Mouse (Mus musculus): Measurements from ENCODE around the gene Nsg2. TPM values are rescaled to one million over a fixed set of nuclear protein-coding genes. Genes with fewer than 3 reads are reported as not detected.
"Not testable (repeated sequence)": the region's sequence is repeated elsewhere in the genome, so short reads cannot be mapped to it uniquely, and the experiment has no call there.

Gene Nsg2
- polyA plus RNA-seq, 1 experiment from 2014 or later: 8.0 TPM

DNA sequence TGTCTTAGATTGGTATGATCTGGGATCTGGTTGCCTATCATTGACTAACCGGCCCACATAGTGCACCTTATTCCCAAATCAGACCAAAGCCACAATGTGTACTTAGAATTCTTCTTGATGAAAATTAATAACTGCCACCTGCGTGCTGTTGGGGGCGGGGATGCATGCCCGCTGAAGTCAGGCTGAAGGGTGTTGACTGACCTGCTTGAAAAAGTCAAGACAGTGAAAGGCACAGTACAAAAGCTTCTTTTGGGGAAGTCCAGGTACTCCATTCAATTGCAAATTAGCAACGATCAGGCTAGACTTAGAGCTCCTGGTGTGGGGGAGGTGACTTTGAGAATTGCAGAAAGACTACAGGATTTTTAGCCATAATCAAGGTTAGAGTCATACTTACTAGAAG is 20.2 kb upstream of the Nsg2 start:
- WGBS: 92% methylated on average over 5 of the region's 5 CpGs

GRCm38 (mm10) chr11:31981830-31982229 is 18.4 kb upstream of the Nsg2 start:
- 81% methylated on average over 7 of the region's 7 CpGs for WGBS
- H3K4me1 ChIP-seq (ENCODE audit: control insufficient read depth, insufficient read depth, low read length): no peaks in the 10 kb centered on the region

More for the DNA sequence above, 20.2 kb upstream of the Nsg2 start:
- ATAC-seq (replicated peaks; ENCODE audit: insufficient number of reproducible peaks, low FRiP score, low TSS enrichment, low read depth); H3K4me3 ChIP-seq (ENCODE audit: low read depth, low read length); H3K4me1 ChIP-seq (ENCODE audit: control insufficient read depth, insufficient read depth, low read length); H3K36me3 ChIP-seq (replicated peaks; ENCODE audit: control insufficient read depth, insufficient read depth, low read depth, low read length); H3K27me3 ChIP-seq (ENCODE audit: control insufficient read depth, insufficient read depth, low read length); H3K9ac ChIP-seq (replicated peaks; ENCODE audit: low read length); H3K9me3 ChIP-seq (replicated peaks; ENCODE audit: control insufficient read depth, low read length); H3K4me2 ChIP-seq (ENCODE audit: low read depth, low read length); H3K27ac ChIP-seq (replicated peaks; ENCODE audit: low read depth, low read length); DNase-seq (ENCODE audit: low spot score): not testable (repeated sequence)

DNA sequence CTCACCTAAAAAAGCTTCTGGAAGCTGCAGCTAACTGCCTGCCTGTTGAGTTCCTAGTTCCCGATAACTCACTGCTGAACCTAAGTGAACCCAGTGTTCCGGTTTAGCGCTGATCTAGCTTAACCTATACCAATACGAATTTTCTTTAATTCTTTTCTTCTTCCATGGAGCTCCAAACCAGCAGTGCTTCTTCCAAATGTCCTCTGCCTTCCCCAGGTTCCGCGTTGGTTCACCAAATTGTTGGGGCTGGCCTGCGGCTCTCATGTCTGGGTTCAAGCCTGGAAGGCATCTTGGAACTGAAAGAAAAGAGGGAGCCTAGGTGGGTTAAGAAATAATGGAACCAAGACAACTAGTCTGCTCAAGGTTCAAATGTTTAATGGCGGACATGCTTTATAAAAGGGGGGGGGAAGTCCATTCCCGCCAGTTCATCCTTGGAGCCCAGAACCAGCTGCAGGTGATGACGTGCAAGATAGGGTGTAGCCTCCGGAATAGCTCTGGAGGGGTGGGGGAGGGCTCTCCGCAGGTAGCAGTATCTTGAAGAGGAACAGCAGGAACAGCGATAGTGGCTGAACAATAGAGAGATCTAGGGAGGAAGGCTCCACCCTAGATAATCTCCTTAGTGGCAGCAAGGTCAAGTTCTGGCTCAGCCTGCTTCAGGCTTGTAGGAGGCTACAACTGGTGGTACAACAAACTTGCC is 17.9 kb upstream of the Nsg2 start:
- WGBS: 84% methylated on average over 13 of the region's 13 CpGs

More at GRCm38 (mm10) chr11:31981830-31982229, 18.4 kb upstream of the Nsg2 start:
- ATAC-seq (replicated peaks; ENCODE audit: insufficient number of reproducible peaks, low FRiP score, low TSS enrichment, low read depth) (no peak), DNase-seq (ENCODE audit: low spot score) (no peak)
- no peaks in the 10 kb centered on the region for H3K9me3 ChIP-seq (replicated peaks; ENCODE audit: control insufficient read depth, low read length)
- H3K27ac ChIP-seq (replicated peaks; ENCODE audit: low read depth, low read length): no peak overlapping the region
- H3K27me3 ChIP-seq (ENCODE audit: control insufficient read depth, insufficient read depth, low read length): no peaks in the 10 kb centered on the region
- no peak overlapping the region for H3K4me3 ChIP-seq (ENCODE audit: low read depth, low read length)
- H3K4me2 ChIP-seq (ENCODE audit: low read depth, low read length): no peak overlapping the region
- no peaks in the 10 kb centered on the region for H3K36me3 ChIP-seq (replicated peaks; ENCODE audit: control insufficient read depth, insufficient read depth, low read depth, low read length)
- H3K9ac ChIP-seq (replicated peaks; ENCODE audit: low read length): no peak overlapping the region

DNA sequence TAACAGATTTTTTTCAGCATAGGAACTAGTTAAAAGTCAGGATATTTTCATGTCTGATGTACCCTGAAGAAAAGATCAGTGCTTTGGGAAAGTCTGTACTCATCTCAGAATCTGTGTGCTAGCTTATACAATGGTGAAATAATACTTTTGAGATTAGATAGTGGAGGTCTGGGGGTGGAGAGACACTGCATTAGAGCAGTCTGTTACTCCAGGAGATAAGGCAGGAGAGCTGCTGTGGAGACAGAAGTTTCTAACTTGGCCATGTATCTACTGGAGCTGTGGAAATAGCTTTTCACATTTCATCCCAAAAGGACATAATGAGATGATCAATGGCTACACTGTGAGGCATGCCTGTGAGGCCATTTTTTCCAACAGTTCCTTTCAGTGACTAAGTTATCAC is 17.0 kb upstream of the Nsg2 start:
- Histone ChIP-seq H3K4me2 (ENCODE audit: low read depth, low read length) (no peak overlapping the region), H3K4me3 (ENCODE audit: low read depth, low read length) (no peak overlapping the region), H3K36me3 (replicated peaks; ENCODE audit: control insufficient read depth, insufficient read depth, low read depth, low read length) (no peaks in the 10 kb centered on the region), H3K4me1 (ENCODE audit: control insufficient read depth, insufficient read depth, low read length) (no peaks in the 10 kb centered on the region), H3K27me3 (ENCODE audit: control insufficient read depth, insufficient read depth, low read length) (no peaks in the 10 kb centered on the region), H3K9ac (replicated peaks; ENCODE audit: low read length) (no peak overlapping the region), H3K27ac (replicated peaks; ENCODE audit: low read depth, low read length) (no peak overlapping the region), H3K9me3 (replicated peaks; ENCODE audit: control insufficient read depth, low read length) (no peaks in the 10 kb centered on the region)
- DNase-seq (ENCODE audit: low spot score) (no peak), ATAC-seq (replicated peaks; ENCODE audit: insufficient number of reproducible peaks, low FRiP score, low TSS enrichment, low read depth) (no peak)

More for the DNA sequence above, 17.9 kb upstream of the Nsg2 start:
- not testable (repeated sequence) for H3K4me2 ChIP-seq (ENCODE audit: low read depth, low read length); H3K36me3 ChIP-seq (replicated peaks; ENCODE audit: control insufficient read depth, insufficient read depth, low read depth, low read length); ATAC-seq (replicated peaks; ENCODE audit: insufficient number of reproducible peaks, low FRiP score, low TSS enrichment, low read depth); H3K27ac ChIP-seq (replicated peaks; ENCODE audit: low read depth, low read length); H3K4me1 ChIP-seq (ENCODE audit: control insufficient read depth, insufficient read depth, low read length); H3K9me3 ChIP-seq (replicated peaks; ENCODE audit: control insufficient read depth, low read length); H3K27me3 ChIP-seq (ENCODE audit: control insufficient read depth, insufficient read depth, low read length); H3K4me3 ChIP-seq (ENCODE audit: low read depth, low read length); DNase-seq (ENCODE audit: low spot score); H3K9ac ChIP-seq (replicated peaks; ENCODE audit: low read length)

GRCm38 (mm10) chr11:31984786-31985185 is 15.5 kb upstream of the Nsg2 start:
- Histone ChIP-seq H3K4me1 (ENCODE audit: control insufficient read depth, insufficient read depth, low read length) (no peaks in the 10 kb centered on the region), H3K9ac (replicated peaks; ENCODE audit: low read length) (no peak overlapping the region), H3K36me3 (replicated peaks; ENCODE audit: control insufficient read depth, insufficient read depth, low read depth, low read length) (no peaks in the 10 kb centered on the region), H3K4me2 (ENCODE audit: low read depth, low read length) (no peak overlapping the region), H3K4me3 (ENCODE audit: low read depth, low read length) (no peak overlapping the region), H3K27me3 (ENCODE audit: control insufficient read depth, insufficient read depth, low read length) (no peaks in the 10 kb centered on the region), H3K9me3 (replicated peaks; ENCODE audit: control insufficient read depth, low read length) (no peaks in the 10 kb centered on the region), H3K27ac (replicated peaks; ENCODE audit: low read depth, low read length) (no peak overlapping the region)
- 78% methylated on average over 2 of the region's 2 CpGs for WGBS
- no peak for DNase-seq (ENCODE audit: low spot score)
- no peak for ATAC-seq (replicated peaks; ENCODE audit: insufficient number of reproducible peaks, low FRiP score, low TSS enrichment, low read depth)

- Histone ChIP-seq H3K9ac (replicated peaks; ENCODE audit: low read length) (no peak overlapping the region), H3K27ac (replicated peaks; ENCODE audit: low read depth, low read length) (no peak overlapping the region), H3K36me3 (replicated peaks; ENCODE audit: control insufficient read depth, insufficient read depth, low read depth, low read length) (no peaks in the 10 kb centered on the region), H3K4me3 (ENCODE audit: low read depth, low read length) (no peak overlapping the region), H3K4me1 (ENCODE audit: control insufficient read depth, insufficient read depth, low read length) (no peaks in the 10 kb centered on the region), H3K27me3 (ENCODE audit: control insufficient read depth, insufficient read depth, low read length) (no peaks in the 10 kb centered on the region), H3K9me3 (replicated peaks; ENCODE audit: control insufficient read depth, low read length) (no peaks in the 10 kb centered on the region), H3K4me2 (ENCODE audit: low read depth, low read length) (no peak overlapping the region)
- DNase-seq (ENCODE audit: low spot score): no peak
- WGBS: 84% methylated on average over 3 of the region's 3 CpGs
- ATAC-seq (replicated peaks; ENCODE audit: insufficient number of reproducible peaks, low FRiP score, low TSS enrichment, low read depth): no peak
Observed at GRCm38 (mm10) chr11:31992535-31992934, 7.7 kb upstream of the Nsg2 start.

DNA sequence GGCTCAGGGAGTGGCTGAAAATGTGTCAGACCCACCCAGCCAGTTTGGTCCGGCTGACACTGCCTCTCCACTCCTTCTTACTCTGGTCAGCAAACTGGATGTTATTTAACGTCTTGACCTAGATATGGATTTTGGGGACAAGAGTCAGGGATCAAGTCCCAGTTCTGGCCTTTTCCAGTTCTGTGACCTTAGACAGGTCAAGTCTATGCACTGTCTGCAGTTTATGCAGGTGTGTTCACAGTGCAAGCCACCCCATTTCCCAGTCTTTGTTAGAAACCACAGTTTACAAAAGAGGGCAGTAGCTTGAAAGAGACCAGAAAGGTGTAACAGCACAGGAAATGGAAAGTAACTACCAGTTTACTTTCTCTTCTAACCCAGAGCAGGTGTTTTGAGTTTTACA is 547 bp upstream of the Nsg2 start:
- Histone ChIP-seq H3K4me3 (ENCODE audit: low read depth, low read length) (no peak overlapping the region), H3K9me3 (replicated peaks; ENCODE audit: control insufficient read depth, low read length) (no peaks in the 10 kb centered on the region), H3K36me3 (replicated peaks; ENCODE audit: control insufficient read depth, insufficient read depth, low read depth, low read length) (no peaks in the 10 kb centered on the region), H3K27me3 (ENCODE audit: control insufficient read depth, insufficient read depth, low read length) (no peaks in the 10 kb centered on the region), H3K9ac (replicated peaks; ENCODE audit: low read length) (no peak overlapping the region), H3K4me1 (ENCODE audit: control insufficient read depth, insufficient read depth, low read length) (peaks cover 3% of the 10 kb centered on the region), H3K27ac (replicated peaks; ENCODE audit: low read depth, low read length) (no peak overlapping the region), H3K4me2 (ENCODE audit: low read depth, low read length) (no peak overlapping the region)
- no peak for DNase-seq (ENCODE audit: low spot score)
- WGBS: 61% methylated on average over 2 of the region's 2 CpGs
- ATAC-seq (replicated peaks; ENCODE audit: insufficient number of reproducible peaks, low FRiP score, low TSS enrichment, low read depth): no peak

- peaks cover 3% of the 10 kb centered on the region for H3K4me1 ChIP-seq (ENCODE audit: control insufficient read depth, insufficient read depth, low read length)
- H3K4me3 ChIP-seq (ENCODE audit: low read depth, low read length): peak overlapping the region; percentile 1; the same call in 1 of the 2 replicates
- WGBS: 1% methylated on average over 11 of the region's 11 CpGs
- H3K9ac ChIP-seq (replicated peaks; ENCODE audit: low read length): peak overlapping the region; percentile 35
- H3K36me3 ChIP-seq (replicated peaks; ENCODE audit: control insufficient read depth, insufficient read depth, low read depth, low read length): no peaks in the 10 kb centered on the region
- peak overlapping the region; percentile 27 for H3K4me2 ChIP-seq (ENCODE audit: low read depth, low read length)
- H3K27me3 ChIP-seq (ENCODE audit: control insufficient read depth, insufficient read depth, low read length): no peaks in the 10 kb centered on the region
- H3K27ac ChIP-seq (replicated peaks; ENCODE audit: low read depth, low read length): peak overlapping the region; percentile 41; the same call in 1 of the 2 replicates
- no peaks in the 10 kb centered on the region for H3K9me3 ChIP-seq (replicated peaks; ENCODE audit: control insufficient read depth, low read length)
- ATAC-seq (replicated peaks; ENCODE audit: insufficient number of reproducible peaks, low FRiP score, low TSS enrichment, low read depth) (no peak), DNase-seq (ENCODE audit: low spot score) (peak; percentile 51)
Observed at GRCm38 (mm10) chr11:32001181-32001910, 1.1 kb downstream of the Nsg2 start.
